Mouse (Mus musculus) CH12.LX (cell line): Measurements from ENCODE around the gene Mitf. TPM values are rescaled to one million over a fixed set of nuclear protein-coding genes. Genes with fewer than 3 reads are reported as not detected.

Source experiments
- DNase-seq: peaks from one replicate; pipeline ENCODE4 v3.0.0-alpha.2; 2013; ENCODE audit errors: extremely low read depth
- H3K27ac ChIP-seq: 2 replicates; pipeline ENCODE4 v1.5.1; 2012; ENCODE audit warnings: low read depth, mild to moderate bottlenecking, control low read depth, moderate library complexity; ENCODE audit not compliant: insufficient read depth
- H3K27me3 ChIP-seq: replicated peaks from 2 replicates; pipeline ENCODE3; 2012; ENCODE audit warnings: inconsistent platforms
- H3K36me3 ChIP-seq, 2 experiments: replicated peaks in 1 of 2; 2 replicates each; pipeline versions ENCODE3 to v1.6.1; 2012; ENCODE audit warnings: inconsistent platforms in 1 of 2, low read length in 1 of 2, mild to moderate bottlenecking in 1 of 2, mixed read lengths in 1 of 2, moderate library complexity in 1 of 2; ENCODE audit not compliant: control insufficient read depth in 1 of 2, insufficient read depth in 1 of 2
- H3K4me1 ChIP-seq, 2 experiments: 2 replicates each; pipeline ENCODE4 v1.6.1; 2012; ENCODE audit warnings: inconsistent platforms in 1 of 2, moderate library complexity in 1 of 2; ENCODE audit not compliant: insufficient read depth in 2 of 2, control insufficient read depth in 1 of 2
- H3K4me2 ChIP-seq: 2 replicates; pipeline ENCODE4 v1.6.1; 2012; ENCODE audit warnings: low read depth, mild to moderate bottlenecking, control low read depth; ENCODE audit not compliant: poor library complexity, insufficient read depth, severe bottlenecking
- H3K4me3 ChIP-seq, 3 experiments: fragments of 150-350 bp in 1 of 3; sonication (generic) in 1 of 3; replicated peaks in 1 of 3; 2 replicates each; pipeline versions ENCODE3 to v1.5.1; 2011 to 2012; ENCODE audit warnings: low read depth in 2 of 3, low read length in 2 of 3, mild to moderate bottlenecking in 2 of 3, moderate library complexity in 2 of 3, control low read depth in 1 of 3, improper control_type of control experiment in 1 of 3, inconsistent platforms in 1 of 3, mixed read lengths in 1 of 3; ENCODE audit not compliant: poor library complexity in 1 of 3
- H3K79me2 ChIP-seq: replicated peaks from 2 replicates; pipeline ENCODE4 v1.6.1; 2012; ENCODE audit warnings: mild to moderate bottlenecking, moderate library complexity; ENCODE audit not compliant: control insufficient read depth, poor library complexity, insufficient read depth, severe bottlenecking; ENCODE audit errors: extremely low read depth
- H3K9ac ChIP-seq: 2 replicates; pipeline ENCODE4 v1.6.1; 2012; ENCODE audit warnings: low read depth, mild to moderate bottlenecking, control low read depth, moderate library complexity; ENCODE audit not compliant: insufficient read depth
- H3K9me3 ChIP-seq: replicated peaks from 2 replicates; pipeline ENCODE3; 2012; ENCODE audit warnings: low read length, inconsistent platforms, mixed read lengths
- CHD2 ChIP-seq: IDR thresholded peaks from 2 replicates; pipeline ENCODE4 v1.6.1; 2011; ENCODE audit warnings: low read length, improper control_type of control experiment
- ELF1 ChIP-seq: IDR thresholded peaks from 2 replicates; pipeline ENCODE4 v1.6.1; 2014; ENCODE audit warnings: low read depth, mild to moderate bottlenecking, inconsistent platforms, low read length, improper control_type of control experiment
- GABPA ChIP-seq: IDR thresholded peaks from 2 replicates; pipeline ENCODE4 v1.6.1; 2012; ENCODE audit warnings: low read depth, low read length, improper control_type of control experiment, inconsistent platforms; ENCODE audit not compliant: insufficient replicate concordance
- IRF4 ChIP-seq: IDR thresholded peaks from 2 replicates; pipeline ENCODE4 v1.6.1; 2014; ENCODE audit warnings: low read depth, mild to moderate bottlenecking, inconsistent platforms, low read length, improper control_type of control experiment
- JUN ChIP-seq: IDR thresholded peaks from 2 replicates; pipeline ENCODE4 v1.6.1; 2011; ENCODE audit warnings: low read depth, mild to moderate bottlenecking, low read length, improper control_type of control experiment, moderate library complexity; ENCODE audit not compliant: insufficient read depth
- MAFK ChIP-seq: IDR thresholded peaks from 2 replicates; pipeline ENCODE4 v1.6.1; 2011; ENCODE audit warnings: low read length, improper control_type of control experiment; ENCODE audit not compliant: insufficient replicate concordance
- MEF2A ChIP-seq: IDR thresholded peaks from 2 replicates; pipeline ENCODE4 v1.6.1; 2014; ENCODE audit warnings: low read depth, mild to moderate bottlenecking, inconsistent platforms, low read length, improper control_type of control experiment, borderline replicate concordance
- NRF1 ChIP-seq: IDR thresholded peaks from 2 replicates; pipeline ENCODE4 v1.6.1; 2014; ENCODE audit warnings: low read depth, mild to moderate bottlenecking, inconsistent platforms, low read length, improper control_type of control experiment, moderate library complexity
- PAX5 ChIP-seq: IDR thresholded peaks from 2 replicates; pipeline ENCODE4 v1.6.1; 2012; ENCODE audit warnings: low read length, inconsistent platforms, mixed read lengths
- RAD21 ChIP-seq: IDR thresholded peaks from 2 replicates; pipeline ENCODE4 v1.6.1; 2011; ENCODE audit warnings: low read depth, mild to moderate bottlenecking, low read length, improper control_type of control experiment, moderate library complexity
- SMC3 ChIP-seq: IDR thresholded peaks from 2 replicates; pipeline ENCODE4 v1.6.1; 2011; ENCODE audit warnings: low read depth, low read length, improper control_type of control experiment
- UBTF ChIP-seq: IDR thresholded peaks from 2 replicates; pipeline ENCODE4 v1.6.1; 2012; ENCODE audit warnings: low read depth, mild to moderate bottlenecking, inconsistent platforms, low read length, improper control_type of control experiment, moderate library complexity
- USF2 ChIP-seq: conservative IDR thresholded peaks from 2 replicates; pipeline ENCODE4 v1.6.1; 2011; ENCODE audit warnings: low read depth, low read length, improper control_type of control experiment
- ZKSCAN1 ChIP-seq: IDR thresholded peaks from 2 replicates; pipeline ENCODE4 v1.6.1; 2012; ENCODE audit warnings: low read depth, inconsistent platforms, low read length, improper control_type of control experiment, borderline replicate concordance
- ZMIZ1 ChIP-seq: IDR thresholded peaks from 2 replicates; pipeline ENCODE4 v1.6.1; 2012; ENCODE audit warnings: low read depth, mild to moderate bottlenecking, inconsistent platforms, low read length, improper control_type of control experiment
- dilution Hi-C: fragments of 300-500 bp; cut with MboI; formaldehyde crosslinking; loops from 2 replicates; pipeline ENCODE4 v1.14.3; 2020; ENCODE audit warnings: low sequenced_read_pairs; ENCODE audit not compliant: extremely low pct_unique_long_range_greater_than_20kb, extremely low pct_ligation_motif_present
- in situ Hi-C: fragments of 300-500 bp; cut with MboI; formaldehyde crosslinking; loops from 3 replicates; pipeline ENCODE4 v1.14.3; 2019; ENCODE audit warnings: low sequenced_read_pairs, low pct_ligation_motif_present, low pct_unique_long_range_greater_than_20kb, mixed read lengths
- polyA plus RNA-seq: library from polyadenylated mRNA; unstranded; fragments of >175 nt; gene quantifications from 2 replicates; pipeline ENCODE4 v1.2.1, GENCODE M21; 2012; ENCODE audit warnings: low read depth; ENCODE audit not compliant: insufficient read length
- total RNA-seq, 2 experiments: library from RNA; depleted of rRNA; stranded (reverse); fragments of 300-350 nt in 1 of 2; fragments of >200 nt in 1 of 2; gene quantifications; 2 replicates each; pipeline ENCODE4 v1.2.3; 2012 to 2014

The Mitf gene
- total and polyA plus RNA-seq, 3 experiments = 3.4 to 4.7 (median 3.6) TPM

DNA sequence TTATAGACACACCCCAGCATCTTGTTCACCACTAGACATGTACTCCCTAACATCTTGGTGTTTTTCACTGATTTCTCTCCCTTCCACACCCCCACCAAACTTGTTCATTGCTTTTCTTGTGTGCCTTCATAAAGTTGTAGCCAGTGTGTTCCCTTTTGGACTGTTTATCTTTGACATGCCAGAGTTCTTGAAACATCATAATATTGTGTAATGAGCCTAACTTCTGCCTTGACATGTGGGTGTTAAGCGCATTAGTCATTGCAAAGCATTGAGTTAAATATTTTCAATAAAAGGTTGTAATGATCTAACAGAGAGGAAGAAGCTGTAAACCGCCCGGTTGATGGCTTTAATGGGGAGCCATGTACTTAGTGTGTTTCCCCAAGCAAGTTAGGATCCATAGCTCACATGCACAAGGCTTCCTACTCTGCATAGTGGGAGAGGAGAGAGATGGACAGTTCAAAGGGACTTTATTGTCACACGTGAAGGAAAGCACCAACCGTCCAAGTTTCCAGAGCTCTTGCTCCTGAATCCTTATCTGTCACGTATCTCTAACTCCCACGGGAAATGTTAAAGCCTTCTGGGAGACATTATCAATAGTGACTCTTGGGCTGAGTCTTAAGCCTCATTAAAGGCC, 19.9 kb downstream of the Mitf start:
- Histone ChIP-seq H3K9ac (no peak overlapping the region), H3K27ac (no peak overlapping the region), H3K9me3 (no peaks in the 10 kb centered on the region), H3K4me2 (no peak overlapping the region), H3K4me1 (peaks cover 12 to 44% of the 10 kb centered on the region in 2 experiments; a peak in 3 of 4 replicates), H3K27me3 (no peaks in the 10 kb centered on the region), H3K36me3 (no peaks in the 10 kb centered on the region), H3K4me3 (no peak overlapping the region), H3K79me2 (no peaks in the 10 kb centered on the region)
- dilution Hi-C loops (no loop called here), in situ Hi-C loops (loop anchor here (25.0 kb wide), 1 partner anchor 614 kb away; the partner anchor contains the start of genes Arl6ip5 and Uba3)
- no peak for DNase-seq
- no peak for TF ChIP-seq CHD2
- no peak for TF ChIP-seq MEF2A
- TF ChIP-seq GABPA = no peak
- TF ChIP-seq SMC3 = no peak
- TF ChIP-seq NRF1 = no peak
- no peak for TF ChIP-seq PAX5
- no peak for TF ChIP-seq ZKSCAN1
- no peak for TF ChIP-seq UBTF
- TF ChIP-seq IRF4 = no peak
- no peak for TF ChIP-seq MAFK

DNA sequence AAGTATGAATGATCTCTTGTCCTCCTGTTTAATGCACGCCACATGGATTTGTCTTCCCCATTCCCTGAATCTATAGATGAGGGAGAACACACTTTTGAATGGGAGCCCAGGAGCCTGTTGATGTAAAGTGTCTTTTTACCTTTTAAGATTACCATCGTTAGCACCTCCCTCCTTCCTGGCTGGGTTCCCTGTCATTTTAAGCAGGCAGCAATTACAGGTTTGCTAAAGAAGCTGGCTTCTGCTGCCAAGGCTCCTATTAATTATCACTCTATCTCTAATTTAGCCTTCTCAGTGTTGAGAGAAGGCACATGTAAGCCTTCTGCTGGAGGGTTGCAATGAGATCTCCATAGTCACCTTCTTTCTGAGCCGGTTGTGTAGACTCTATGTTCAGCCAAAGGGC, 21.2 kb downstream of the Mitf start:
- Histone ChIP-seq H3K9me3 (no peaks in the 10 kb centered on the region), H3K36me3 (peaks cover 0 to 2% of the 10 kb centered on the region in 2 experiments), H3K27ac (no peak overlapping the region; the same call in 1 of the 2 replicates), H3K4me1 (peaks cover 10 to 43% of the 10 kb centered on the region in 2 experiments; a peak in 3 of 4 replicates), H3K4me3 (no peak overlapping the region), H3K79me2 (no peaks in the 10 kb centered on the region), H3K4me2 (no peak overlapping the region), H3K9ac (no peak overlapping the region), H3K27me3 (no peaks in the 10 kb centered on the region)
- in situ Hi-C loops (loop anchor here (25.0 kb wide), 1 partner anchor 616 kb away; the partner anchor contains the start of genes Arl6ip5 and Uba3), dilution Hi-C loops (no loop called here)
- TF ChIP-seq ZMIZ1 = no peak
- TF ChIP-seq USF2 = no peak
- TF ChIP-seq RAD21 = no peak
- no peak for TF ChIP-seq ELF1
- no peak for TF ChIP-seq JUN
- DNase-seq = no peak
